Mouse (Mus musculus) right cerebral cortex, postnatal 25 days (tissue): ENCODE data around the gene Cbfa2t2.

ENCODE experiments used
- DNase-seq: peaks from one replicate; pipeline ENCODE4 v3.0.0; 2022

Cbfa2t2 gene

DNA sequence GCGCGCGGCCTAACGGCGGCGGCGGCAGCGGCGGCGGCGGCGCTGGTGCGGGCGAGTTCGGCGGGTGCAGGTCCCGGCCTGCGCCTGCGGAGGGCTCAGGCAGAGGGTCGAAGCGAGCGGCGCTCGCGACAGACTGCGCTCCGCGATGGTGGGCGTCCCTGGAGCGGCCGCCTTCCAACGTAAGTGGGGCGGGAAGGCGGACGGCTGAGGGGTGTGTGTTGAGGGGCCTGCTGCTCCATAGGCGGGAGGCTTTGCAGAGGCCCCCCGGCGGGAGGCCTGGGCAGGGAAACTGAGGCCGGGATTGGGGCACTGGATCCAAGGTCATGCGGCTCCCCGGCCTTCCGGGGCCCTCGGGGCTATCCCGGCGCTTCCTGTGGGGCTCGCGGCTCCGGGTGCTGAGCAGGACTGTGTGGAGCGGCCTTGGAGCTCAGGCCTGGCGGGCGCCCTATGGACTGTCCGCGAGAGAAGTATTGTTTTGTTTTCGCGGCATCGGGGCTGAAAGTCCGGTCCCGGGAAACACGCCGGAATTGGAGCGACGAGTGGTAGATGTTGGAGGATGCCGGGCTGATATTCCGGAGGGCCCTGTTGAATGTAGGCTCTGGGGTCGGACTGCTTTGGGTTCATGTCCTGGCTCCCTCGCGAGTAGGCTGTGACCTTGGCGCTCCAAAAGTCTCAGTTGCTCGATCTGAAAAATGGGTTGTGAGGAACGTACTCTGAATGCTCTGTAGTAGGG is at the start of gene Cbfa2t2:
Cbfa2t2 (plus strand) TSS at position 24 of the 733 bp plus-strand sequence.
- no peak for DNase-seq

DNA sequence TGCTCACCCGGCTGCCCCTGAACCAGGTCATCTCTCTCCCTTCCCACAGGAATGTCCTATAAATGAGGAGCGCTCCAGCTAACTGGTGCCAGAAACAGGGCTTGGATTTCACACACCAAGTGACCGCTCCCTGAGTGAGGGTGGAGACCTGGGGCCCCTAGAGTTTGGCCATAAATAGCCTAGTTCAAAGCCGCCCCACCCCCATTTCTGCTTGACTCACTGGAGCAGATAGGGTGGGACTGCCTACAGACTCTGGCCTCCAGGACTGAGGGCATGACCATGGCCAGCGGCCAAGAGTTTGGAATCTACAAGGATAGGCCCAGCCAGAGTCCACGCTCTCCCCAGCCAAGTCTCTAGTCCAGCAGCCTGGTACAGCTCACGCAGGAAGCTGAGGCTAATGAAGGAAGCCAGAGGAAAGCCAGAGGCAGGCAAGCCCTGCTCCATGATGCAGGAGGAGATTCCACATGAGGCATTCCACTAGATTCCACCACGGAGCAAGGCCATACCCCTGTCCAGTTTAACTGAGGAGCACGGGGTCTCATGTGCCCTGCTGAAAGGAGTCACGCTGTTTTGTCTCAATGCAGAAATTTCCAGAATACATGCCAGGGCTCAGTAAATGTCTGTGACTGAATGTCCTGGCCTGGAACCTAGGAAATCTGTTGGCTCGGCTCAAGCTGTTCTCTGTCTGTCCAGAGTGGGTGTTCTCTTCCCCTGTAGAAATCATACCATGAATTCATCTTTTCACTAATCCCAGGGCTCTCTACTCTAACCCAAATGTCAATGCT is 45.9 kb upstream of the Cbfa2t2 start:
- no peak for DNase-seq

DNA sequence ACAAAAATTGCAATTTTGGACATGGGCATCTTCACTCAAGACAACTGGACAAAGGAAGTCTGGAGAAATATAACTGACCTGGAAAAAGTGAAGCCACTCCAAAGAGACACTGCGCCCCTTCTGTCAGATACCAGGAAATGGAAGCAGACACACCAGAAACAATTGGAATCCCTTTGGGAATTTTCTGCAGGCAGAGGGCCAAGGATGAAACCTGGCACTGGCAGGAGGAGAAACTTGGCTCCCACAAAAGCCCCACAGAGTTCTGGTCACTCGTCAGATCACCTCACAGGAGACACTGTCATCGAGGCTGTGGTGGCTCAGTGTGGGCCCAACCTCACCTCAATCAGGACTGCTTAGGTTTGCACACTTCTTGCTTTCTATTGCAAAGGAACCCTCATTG is 41.7 kb upstream of the Cbfa2t2 start:
- DNase-seq, result no peak

DNA sequence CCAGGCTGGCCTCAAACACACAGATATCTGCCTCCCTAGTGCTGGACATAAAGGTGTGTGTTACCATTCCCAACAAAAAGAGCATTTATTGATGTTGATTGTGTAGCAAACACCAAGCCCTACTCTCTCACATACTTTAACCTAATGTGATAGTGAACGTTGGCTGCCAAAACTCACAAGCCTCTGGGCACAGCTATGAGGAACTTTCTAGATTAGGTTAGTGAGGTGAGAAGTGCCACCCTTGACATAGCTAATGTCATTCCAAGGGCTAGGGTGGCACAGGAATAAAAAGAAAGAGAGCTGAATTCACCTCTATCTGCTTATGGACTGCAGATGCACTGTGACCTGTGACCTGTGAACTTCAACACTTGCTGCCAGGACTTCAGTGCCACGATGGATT is 39.8 kb upstream of the Cbfa2t2 start:
- DNase-seq, result no peak

DNA sequence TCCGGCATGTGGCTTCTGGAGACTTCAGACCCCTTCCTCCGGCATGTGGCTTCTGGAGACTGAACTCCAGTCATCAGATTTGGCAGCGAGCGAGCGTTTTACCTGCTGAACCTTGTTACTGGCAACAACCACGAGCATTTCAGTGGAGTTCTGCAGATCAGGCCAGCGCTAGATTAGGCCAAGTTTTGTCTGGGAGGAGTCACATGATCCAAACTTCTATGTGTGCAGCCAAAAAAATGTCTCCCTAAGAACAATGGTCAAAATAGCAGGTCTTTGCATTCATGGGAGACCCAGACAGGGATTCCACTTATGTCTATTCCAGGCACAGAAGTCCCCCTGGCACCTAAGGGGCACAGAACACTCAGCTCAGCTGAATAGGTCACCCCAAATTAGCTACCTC is 38.0 kb upstream of the Cbfa2t2 start:
- no peak for DNase-seq

DNA sequence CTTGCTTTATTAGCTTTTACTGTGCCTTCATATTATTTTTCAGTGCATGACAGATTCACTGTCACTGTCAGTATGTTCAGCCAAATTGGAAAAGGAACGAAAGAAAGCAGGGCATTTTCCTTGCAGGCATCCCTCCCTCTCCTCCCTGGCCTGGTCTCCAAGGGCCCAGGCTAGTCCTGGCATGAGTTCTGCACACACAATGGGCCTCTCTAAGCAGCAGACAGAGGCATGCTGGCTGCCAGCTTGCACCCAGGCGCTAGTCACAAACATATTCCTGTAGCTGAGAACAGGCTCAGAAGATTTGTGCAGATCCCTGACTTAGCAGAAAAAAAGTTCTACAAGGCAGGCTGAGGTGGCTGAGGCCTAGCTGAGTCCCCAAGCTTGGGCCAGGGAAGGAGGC is 37.0 kb upstream of the Cbfa2t2 start:
- DNase-seq, result no peak

DNA sequence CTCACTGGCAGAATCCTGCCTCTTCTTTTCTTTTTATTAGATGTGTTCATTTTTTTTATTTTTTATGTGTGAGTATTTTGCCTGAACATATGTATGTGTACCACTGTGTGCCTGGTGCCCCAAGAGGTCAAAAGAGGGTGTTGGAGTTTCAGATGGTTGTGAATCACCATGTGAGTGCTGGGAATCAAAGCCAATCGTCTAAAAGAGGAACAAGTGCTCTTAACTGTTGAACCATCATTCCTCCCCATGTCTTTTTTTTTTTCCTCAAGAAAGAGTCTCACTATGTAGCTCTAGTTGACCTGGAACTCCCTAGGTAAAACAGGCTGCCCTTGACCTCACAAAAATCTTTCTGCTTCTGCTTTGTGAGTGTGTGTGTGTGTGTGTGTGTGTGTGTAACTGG is 34.3 kb upstream of the Cbfa2t2 start:
- no peak for DNase-seq

DNA sequence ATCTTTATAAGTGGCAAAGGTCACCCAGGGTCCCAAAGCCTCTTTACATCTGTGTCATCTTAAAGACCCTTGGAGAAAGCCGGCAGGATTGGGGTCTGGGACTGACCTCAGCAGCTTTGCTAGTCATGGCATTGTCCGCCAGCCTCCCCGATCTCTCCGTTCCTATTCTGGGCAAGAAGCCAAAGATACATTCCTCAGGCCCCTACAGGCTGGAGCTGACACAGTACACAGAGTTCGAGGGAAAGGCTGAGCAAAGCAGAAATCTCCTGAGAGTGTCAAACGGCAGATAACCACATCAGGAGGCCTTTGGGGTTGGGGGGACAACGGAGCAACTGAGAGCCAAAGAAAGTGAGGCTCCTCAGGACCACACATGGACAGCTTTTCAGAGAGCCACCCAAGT is 33.5 kb upstream of the Cbfa2t2 start:
- no peak for DNase-seq

DNA sequence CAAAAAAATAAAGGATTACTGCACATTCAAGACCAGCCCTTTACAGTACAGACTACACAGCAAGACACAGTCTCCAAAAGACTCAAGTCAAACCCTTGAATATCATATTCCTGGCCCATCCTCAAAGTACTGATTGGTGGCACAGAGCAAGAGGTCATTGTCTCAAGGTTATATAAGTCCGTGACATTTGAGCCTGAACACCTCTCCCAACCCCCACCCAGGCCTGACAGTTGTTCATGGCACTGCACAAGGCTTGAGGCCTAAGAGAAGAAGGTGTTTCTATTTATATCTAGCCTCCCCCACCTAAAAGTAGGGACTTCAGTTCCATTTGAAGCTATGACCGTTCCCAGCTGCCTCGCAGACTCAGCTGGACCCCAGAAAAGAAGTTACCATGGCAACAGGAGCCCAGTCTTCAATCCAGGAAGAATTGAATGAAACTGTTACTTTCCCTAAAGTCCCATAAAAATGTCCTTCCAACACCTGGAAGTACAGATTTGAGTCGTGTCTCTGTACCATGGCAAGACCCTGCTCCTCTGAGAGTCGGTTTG is 30.8 kb upstream of the Cbfa2t2 start:
- DNase-seq, result no peak

DNA sequence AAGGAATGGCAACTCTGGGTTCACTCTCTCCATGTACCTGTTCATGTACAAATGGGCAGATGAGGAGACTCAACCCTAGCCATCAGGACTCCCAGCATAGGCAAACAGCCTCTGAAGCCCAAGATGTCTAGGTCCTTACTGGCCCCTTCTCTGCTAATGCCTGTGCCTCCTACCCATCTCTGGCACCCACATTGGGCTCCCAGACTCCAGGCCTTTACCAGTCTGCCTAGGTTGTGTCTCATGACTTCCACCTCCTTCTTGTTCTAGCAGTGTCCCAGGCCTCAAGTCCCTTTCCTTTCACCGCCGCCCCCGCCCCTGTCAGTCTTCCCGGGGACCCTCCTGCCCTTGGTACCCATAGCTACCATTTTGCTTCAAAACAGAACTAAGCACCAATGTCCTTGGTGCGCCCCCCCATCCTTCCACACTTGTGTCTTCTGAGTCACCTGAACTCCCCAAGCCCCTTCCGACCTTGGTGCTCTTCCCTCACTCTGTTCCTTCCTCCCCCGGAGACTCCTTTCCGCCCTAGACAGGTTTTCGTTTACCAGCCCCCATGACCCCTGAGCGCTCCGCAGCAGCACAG is 29.1 kb upstream of the Cbfa2t2 start:
- DNase-seq, result no peak

DNA sequence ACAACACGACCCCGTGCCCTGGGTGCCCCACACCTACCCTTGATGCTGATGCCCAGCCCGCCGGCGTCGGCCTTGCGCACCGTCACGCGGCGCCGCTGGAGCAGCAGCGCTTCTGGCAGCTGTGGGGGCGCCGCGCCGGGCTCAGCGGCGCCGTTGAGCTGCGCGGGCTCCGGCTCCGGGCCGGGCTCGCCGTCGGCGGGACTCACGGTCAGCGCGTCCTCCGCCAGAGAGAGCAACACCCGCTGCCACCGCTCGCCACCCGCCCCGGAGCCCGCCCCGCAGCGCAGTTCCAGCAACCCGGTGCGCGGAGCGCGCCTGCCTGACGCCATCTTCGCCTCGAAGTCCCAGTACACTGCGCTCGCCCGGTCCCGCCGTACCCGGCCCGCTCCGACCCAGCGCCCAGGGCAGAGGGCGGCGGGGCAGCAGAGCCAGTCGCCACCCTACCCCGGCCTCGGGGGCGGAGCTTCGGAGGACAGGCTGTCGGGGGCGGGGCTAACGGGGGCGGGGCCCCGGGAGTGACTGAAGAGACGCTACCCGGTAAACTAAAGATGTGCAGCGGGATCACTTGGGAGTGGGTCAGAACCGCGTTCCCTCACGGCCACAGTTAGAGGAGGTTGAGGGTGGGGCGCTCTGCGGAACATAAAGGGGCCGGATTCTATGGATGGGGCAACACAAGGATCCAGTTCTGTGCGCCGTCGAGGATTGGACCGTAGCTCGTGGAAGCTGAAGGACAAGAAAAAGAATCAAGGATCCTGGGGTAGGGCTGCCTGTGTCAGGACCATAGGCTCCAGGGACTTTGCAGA is 28.4 kb upstream of the Cbfa2t2 start, which contains the start of gene Snta1:
Snta1 (minus strand) TSS at position 457 of the 803 bp plus-strand sequence.
- DNase-seq, result peak; percentile 83

DNA sequence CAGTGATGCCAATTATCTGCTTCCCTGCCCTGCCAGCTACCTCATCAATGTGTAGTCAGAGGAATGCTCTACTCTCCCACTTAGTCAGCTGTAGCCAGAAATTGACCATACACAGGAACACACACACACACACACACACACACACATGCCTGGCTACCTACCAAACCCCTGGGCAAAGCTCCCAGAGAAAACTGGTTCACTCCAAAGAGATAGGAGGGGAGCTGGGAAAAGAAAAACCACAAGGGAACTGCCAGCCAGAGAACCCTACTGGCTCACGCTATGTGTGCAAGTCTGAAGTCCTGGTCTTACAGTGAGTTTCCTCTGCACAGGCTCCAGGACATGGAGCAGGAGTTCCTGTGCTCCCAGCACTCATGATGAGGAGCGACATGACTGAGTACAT is 25.9 kb upstream of the Cbfa2t2 start:
- DNase-seq, result peak; percentile 60

DNA sequence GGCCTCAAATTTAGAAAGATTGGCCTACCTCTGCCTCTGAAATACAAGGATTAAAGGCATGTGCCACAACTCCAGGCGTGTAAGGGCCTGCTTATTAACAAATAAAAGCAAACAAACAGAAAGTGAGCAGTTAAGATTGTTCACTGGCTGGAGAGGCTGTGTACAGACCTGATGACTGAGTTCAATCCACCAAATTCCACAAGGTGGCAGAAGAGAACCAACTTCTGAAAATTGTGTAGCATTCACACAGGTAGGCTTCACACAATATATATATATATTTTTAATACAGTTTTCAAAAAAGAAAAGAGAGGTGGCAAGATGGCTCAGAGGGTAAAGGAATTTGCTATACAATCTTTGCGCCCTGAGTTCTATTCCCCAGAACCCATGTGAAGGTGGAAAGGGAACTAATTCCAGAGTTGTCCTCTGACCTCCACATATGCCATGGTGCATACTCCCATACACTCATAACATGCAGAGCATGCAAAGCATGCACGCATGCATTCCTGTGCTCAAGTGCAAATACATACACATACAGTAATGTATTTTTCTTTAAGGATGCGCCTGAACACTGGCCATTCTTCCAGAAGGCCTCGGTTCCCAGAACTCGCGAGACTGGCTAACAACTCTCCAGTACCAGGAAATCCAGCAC is 24.1 kb upstream of the Cbfa2t2 start:
- peak; percentile 39 for DNase-seq

DNA sequence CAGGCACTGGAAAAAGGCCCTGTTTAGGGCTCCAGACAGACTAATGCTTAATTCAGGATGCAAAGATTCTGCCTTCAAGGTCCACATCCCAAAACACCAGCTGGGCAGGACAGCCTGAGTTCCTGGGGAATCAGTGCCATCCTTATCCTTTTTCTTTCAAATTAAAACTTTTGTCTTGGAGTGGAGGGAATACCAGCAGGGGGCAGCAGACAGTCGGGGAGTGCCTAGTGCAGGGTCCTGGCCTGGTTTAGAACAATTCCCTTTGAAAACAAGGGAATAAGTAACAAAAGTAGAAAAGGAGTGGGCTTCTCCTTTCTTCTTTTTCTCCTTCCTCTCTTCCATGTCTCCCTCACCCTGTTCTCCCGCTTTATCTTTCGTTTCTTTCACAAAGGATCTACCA is 19.2 kb upstream of the Cbfa2t2 start:
- peak; percentile 53 for DNase-seq

DNA sequence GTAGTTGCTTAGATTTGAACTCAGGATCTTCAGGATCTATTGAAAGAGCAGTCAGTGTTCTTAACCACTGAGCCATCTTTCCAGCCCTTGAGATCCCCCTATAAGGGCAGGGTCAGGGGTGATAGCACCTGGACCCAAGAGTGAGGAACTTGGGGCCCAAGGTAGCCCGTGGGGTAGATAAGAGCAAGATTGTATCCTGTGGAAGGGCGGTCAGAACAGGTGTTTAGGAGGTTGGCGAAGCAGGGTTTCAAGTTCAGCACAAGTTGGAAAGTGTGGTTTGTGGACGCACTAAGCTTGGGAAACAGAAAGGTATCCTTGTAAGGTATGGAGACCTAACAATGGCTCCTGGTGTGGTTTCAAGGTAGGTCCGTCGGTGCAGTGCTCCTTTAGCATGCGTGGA is 18.3 kb upstream of the Cbfa2t2 start:
- DNase-seq, result no peak

DNA sequence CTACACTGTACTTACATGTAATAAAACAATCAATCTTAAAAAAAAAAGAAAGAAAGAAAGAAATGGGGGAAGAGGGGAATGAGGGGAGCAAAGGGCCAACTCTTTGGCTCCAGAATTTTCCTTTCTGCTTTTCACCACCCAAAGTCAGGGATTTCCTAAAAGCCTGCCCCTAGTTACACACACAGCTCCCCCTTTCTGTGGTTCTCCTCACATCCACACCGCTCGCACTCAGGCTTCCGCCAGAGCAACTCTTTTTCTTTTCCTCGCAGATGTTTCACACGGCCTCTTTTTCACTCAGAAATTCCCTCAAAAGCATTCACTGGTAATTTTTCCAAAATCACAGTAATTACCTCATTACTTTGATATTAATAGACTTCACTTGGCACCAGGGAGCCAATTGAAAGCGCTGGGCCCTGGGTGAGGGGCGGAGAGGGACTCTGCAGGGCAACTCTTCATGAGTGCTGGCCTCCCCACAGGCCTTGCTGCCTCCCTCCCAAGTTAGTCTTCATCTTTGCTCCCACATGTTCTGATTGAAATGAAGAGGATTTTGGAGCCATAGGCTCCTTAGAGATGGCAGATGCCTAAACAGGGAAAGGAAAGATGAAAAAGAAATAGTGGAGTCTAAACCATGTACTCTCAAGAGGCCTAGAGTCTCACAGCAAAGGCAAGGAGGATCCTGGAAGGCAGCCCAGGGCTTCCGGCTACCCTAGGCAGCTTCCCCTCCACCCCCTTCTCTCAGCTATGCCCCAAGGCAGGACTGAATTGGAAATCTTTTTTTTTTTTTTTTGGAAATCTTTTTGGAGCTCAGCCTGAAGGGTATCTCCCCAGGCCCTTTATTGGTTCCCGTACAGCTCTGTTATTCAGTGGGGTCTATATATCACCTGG is 16.4 kb upstream of the Cbfa2t2 start:
- DNase-seq, result no peak

DNA sequence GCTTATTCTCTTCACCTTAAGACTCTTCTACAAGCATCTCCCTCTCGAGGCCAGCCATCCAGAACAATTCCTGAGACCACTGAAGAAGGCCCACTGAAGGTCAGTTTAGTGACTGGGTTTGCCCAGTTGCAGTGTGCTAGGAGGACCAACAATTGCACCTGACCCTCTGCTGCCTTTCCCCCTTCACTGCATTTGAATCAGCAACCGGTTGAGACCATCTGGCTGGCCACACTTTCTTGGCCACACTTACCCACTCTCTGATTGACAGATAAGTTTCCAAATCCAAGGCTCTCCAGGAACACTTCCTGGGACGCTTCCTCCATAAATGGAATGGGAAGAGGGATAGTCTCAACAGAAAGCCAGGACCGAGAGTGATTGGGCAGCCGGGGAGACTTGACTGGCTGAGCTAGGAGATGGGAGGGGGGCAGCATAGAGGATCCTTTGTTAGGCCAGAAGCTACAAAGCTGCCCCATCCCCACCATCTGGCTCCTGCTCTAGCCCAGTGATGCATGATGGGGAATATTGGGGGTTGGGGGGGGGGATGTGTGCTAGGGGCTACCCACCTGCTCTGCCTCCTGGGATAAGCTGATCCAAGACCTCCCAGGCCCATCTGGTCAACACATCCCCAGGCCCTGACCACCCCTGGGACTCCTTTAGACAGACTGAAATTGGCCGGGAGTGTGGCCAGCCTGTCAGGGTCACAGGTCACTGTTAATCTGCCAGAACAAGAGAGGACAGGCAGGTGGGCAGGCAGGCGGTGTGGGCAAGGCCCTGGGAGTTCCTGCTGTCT is 15.1 kb upstream of the Cbfa2t2 start:
- DNase-seq, result no peak

DNA sequence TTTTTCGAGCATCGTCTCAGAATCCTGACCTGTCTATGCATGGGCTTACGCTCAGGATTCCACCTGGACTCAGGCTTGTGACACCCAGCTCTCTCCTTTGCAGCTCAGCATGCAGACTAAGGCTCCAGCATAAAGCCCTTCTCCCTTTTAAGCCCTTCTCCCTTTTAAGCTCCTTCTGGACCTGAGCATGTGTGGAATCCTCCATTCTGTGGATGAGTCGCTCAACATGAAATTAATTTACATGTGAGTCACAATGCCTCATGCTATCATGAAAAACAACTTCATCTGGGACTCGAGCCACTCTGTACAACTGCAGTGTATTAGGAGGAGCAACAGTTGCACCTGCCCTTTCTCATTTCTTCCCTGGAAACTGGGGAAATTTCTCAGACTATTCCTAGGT is 14.1 kb upstream of the Cbfa2t2 start:
- DNase-seq, result no peak

DNA sequence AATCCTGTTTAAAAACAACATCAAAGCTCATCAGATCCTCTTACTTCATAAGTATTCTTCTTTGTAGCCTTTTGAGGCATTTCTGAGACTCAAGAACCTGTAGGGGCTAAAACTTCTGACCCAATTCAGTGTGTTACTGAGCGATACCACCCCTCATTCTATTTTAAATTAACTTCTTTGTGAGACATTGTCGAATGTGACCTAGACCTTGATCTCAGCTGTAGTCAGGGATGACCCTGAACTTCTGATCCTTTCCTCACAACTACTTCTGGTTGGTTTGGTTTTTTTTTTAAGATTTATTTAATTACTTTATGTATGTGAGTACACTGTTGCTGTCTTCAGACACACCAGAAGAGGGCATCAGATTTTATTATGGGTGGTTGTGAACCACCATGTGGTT is 12.7 kb upstream of the Cbfa2t2 start:
- no peak for DNase-seq

DNA sequence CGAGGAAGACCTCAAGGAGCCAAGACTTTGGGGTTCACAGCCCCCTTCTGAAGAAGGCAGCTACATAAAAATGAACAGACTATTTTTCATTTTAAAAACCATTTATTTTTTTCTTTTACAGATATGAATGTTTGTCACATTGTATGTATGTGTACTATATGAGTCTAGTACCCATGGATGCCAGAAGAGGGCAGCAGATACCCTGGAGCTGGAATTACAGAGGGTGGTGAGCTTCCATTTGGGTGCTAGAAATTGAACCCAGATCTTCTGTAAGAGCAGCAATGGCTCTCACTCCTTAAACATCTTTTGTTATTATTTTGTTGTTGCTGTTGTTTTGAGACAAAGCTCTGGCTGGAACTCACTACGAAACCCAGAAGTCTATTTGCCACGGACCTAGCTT is 10.8 kb upstream of the Cbfa2t2 start:
- no peak for DNase-seq
